Mouse (Mus musculus): ENCODE data around the gene Zfp941. TPM values are rescaled to one million over a fixed set of nuclear protein-coding genes. Genes with fewer than 3 reads are reported as not detected.
"Not testable (repeated sequence)": the region's sequence is repeated elsewhere in the genome, so short reads cannot be mapped to it uniquely, and the experiment has no call there.

Gene Zfp941
- total RNA-seq, 2 experiments from 2014 or later: 22.2 to 31.0 TPM

DNA sequence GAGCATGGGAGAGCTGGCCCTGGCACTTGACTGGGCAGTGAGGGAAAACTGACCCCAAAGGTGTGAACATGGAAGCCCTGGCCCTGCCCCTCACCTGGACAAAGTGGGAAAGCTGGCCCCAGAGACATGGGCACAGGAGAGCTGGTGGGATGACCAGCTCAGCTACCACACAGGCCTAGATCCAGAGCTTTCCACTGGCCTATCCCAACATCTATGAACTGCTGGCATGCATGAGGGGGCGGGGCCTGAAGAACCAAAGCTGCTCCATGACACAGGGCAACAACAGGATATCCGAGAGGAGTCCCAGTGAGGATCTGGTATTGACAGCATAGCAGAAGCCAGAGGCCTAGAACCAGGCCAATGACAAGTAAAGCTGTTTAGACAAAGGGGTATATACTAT, 23.8 kb downstream of the Zfp941 start:
- intact Hi-C loops (cut with DNase I): no loop called here
- no peak for DNase-seq (ENCODE audit: low spot score in 2 of 2)

DNA sequence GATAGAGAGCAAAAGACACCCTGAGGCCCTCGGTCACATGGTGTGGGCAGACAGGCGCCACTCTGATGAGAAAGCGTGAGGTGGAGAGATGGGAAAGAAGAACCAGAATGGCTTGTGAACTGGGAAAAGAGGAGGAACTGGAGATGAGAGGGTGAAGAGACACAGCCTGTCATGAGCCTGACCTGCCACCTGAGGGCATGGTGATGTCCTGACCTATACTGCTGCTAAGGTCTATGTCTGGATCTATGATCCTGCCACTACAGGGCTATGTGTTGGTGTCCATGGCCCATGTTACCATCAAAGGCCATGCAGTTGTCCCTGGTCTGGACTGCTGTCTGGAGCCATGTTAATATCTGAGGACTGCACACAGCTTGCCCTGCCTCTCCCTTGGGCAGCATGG, 24.4 kb downstream of the Zfp941 start:
- intact Hi-C loops (cut with DNase I): no loop called here
- no peak for DNase-seq (ENCODE audit: low spot score in 2 of 2)

DNA sequence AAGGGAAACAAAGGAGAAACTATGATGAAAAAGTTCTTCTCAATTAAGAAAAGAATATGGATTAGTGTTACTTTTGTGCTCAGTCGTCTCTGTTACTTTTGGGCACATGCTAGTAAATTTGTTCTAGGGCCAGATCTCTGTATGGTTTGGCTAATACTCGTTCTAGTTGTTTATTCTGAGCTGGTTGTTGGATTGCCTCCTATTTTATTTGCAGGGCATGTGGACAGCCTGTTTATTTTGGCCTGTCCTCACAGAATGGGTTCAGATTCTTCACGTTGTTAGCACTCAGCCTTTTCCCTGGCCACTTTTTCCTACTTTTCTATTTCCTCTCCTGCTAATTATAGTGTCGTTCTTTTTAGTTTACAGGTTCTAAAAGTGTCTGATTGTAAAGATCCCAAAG, 28.4 kb downstream of the Zfp941 start:
- intact Hi-C loops (cut with DNase I): no loop called here
- DNase-seq (ENCODE audit: low spot score in 2 of 2): no peak

DNA sequence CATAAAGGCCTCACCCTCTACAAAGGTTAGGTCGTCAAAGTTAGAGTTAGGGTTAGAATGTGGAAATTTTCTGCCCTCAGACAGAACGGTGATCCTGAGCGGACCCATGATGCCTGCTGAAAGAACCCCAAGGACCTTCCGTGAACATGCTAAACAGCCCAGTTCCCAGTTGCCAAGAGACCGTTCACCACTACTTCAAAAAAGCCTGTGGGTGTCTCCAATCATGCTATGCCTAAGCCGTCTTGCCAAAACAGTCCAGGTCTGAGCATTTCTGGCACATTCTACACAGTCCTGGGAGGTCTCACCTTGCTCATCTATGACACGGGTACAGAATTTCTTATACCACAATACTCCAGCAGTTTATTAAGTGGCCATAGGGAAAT, 33.9 kb downstream of the Zfp941 start:
- DNase-seq (ENCODE audit: low spot score in 2 of 2): no peak
- intact Hi-C loops (cut with DNase I): no loop called here

DNA sequence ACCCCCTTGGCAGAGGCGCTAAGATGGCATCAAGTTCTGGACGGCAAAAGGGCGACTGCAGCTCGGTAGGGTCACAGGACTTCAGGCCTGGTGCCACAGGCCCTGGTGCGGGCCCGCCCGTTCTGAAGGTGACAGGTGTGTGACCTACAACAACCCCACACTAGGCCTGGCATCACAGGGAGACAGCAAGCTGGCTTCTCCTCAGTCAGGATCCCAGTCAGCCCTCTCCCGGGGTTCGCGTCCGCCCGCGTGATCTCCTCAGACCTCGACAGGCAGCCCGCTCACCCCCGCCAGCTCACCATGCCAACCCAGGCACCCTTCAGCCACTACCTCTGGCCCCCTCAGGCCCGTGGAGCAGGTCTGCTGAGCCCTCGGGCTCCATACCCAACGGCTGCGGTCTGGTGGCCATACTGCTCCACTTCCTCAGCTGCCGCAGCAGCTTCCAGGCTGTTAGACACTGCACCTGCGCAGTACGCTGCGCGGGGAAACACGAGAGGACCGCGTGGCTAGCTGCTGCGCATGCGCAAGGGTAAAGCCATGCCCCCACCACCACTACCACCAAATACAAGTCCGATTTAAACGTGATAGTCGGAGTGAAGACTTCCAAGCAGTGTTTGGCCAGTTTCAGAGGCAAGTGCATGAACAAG, 34.4 kb downstream of the Zfp941 start, which contains the start of gene Syce1:
Gene Syce1 (minus strand): TSS at position 447 of the 647 bp plus-strand sequence.
- intact Hi-C loops (cut with DNase I): no loop called here

DNA sequence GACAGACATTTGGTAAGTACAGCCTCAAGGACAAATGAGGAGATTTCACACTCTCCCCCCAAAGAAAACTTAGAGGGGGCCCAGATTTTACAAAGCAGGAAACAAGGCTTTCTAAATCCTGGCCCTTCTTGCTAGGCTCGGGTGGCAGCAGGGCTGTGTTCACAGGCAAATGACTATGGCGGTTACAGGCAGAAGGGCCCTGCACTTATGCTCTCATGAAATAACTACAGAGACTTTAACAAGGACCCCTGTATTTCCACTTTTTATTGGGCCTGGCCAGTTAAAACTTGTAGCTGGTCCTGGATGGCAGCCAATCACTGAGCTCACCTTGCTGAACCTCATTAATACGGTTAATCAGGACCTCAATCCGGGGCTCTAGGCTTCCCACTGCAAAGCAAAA, 41.4 kb downstream of the Zfp941 start:
- DNase-seq (ENCODE audit: low spot score in 2 of 2): no peak
- intact Hi-C loops (cut with DNase I): no loop called here

More for the DNA sequence above, 34.4 kb downstream of the Zfp941 start, which contains the start of gene Syce1:
- no peak for DNase-seq (ENCODE audit: low spot score in 2 of 2)

DNA sequence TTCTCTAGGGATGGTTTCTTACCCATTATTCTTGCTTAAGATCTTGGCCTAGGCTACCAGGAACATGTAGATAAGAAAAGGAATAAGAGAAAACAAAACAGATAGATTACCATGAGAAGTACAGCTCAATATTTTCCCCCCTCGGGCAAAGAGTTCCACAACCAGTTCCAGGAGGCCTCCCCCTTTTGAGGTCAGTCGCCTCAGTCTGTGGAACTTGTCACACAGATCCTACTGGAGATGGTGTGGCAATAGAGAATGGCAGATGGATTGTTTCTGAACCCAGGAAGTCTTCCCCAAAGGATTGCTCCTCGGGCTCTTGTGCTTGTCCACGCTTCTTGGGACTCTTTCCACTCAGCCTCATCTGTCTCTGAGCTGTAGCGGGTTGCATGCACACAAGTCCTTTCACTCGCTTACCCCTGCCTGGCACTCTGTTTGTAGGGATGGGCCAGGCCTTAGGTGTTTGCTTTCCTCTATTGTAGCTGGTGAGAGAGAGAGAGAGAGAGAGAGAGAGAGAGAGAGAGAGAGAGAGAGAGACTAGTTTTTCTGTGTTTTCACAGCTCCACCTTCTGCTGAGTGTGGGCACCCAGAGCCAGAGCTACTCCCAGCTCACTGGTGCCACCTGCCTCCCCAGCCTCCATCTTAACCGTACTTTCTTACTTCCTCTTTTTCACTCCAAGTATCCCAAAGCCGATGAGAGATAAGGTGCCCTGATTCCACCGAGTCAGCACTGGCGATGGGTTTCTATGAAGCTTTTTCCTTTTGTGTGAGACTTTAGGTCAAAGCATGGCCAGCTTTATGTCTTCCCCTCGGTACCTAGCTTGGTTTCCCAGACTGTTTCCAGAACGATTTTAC, 55.9 kb downstream of the Zfp941 start:
- no peak for DNase-seq (ENCODE audit: low spot score in 2 of 2)
- intact Hi-C loops (cut with DNase I): no loop called here

DNA sequence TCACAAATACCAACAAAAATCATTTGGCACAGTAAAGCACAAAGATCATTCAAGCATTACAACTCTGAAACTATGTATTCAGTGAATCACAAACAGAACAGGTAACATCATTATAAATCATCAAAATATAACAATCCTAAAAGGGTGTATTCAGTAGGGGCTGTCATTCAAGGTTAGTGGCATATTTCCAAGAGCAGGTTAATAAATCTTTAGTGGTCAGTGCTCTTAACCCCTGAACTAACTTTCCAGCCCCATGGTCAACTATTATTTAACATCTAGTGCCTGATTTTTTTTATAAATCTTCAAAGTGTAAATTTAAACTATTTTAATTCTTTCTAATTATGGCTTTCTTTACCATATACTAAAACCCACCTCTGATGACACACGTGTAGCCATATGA, 56.6 kb downstream of the Zfp941 start:
- DNase-seq (ENCODE audit: low spot score in 2 of 2); intact Hi-C loops (cut with DNase I): not testable (repeated sequence)

DNA sequence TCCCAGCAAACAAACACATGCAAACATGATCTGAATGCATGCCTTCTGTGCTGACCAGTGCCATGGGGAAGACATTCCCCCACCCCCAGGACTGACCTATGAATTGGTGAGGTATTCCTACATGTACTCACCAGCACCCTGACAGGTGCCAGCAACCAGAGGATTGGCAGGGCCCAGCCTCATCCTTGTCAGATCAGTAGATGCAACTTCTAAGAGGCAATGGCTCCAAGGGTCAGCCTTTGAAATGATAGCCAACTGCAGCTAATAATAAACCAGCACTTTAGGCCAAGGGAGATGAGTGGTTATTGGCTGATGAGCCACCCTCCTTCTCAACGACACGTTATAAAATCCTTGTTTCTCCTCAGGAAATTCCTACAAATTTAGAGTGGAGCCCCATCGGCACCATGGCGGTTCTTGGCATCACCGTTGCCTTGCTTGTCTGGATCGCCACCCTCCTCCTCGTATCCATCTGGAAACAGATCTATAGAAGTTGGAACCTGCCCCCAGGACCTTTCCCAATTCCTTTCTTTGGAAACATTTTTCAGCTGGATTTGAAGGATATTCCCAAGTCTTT, 58.4 kb downstream of the Zfp941 start, which contains the start of gene Cyp2e1:
Gene Cyp2e1 (plus strand): TSS at position 293 of the 574 bp plus-strand sequence.
- DNase-seq (ENCODE audit: low spot score in 2 of 2): no peak
- intact Hi-C loops (cut with DNase I): no loop called here

DNA sequence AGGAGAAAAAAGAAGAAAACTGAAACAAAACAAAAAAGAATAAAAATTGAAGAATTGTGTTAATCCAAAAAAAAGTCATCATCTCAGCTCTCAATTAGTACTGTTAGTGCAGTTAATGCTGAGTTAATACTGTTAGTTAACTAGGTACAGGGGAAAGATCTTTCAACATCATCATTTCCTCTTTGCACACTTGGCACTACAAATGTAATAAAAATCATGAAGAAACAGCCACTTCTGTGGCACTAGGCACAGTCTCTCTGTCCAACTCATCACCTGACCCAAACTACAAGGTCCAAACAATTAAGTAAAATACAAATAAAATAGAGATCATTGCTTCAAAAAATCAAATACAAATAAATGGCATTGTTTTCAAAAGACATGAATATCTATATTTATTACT, 61.3 kb downstream of the Zfp941 start:
- intact Hi-C loops (cut with DNase I): no loop called here
- DNase-seq (ENCODE audit: low spot score in 2 of 2): no peak

Other genes with a start within 250 kb of the Zfp941 start
- under 1 TPM; 0.05 to 0.36 TPM for gene Olfr46, start 220.9 kb downstream of the Zfp941 start, total RNA-seq (2021)
- not detected for gene Olfr61, start 193.2 kb downstream of the Zfp941 start, total RNA-seq (2021)
- not detected for gene Olfr53, start 175.7 kb downstream of the Zfp941 start, total RNA-seq (2021)
- gene Olfr539, start 162.2 kb downstream of the Zfp941 start, total RNA-seq (2021): under 1 TPM in 1 of 2 experiments, not detected in 1; 0.07 TPM
- not detected for gene Olfr45, start 140.2 kb downstream of the Zfp941 start, total RNA-seq (2021)
- not detected for gene Olfr541, start 124.9 kb downstream of the Zfp941 start, total RNA-seq (2021)
- not detected for gene Cyp2e1, start 58.4 kb downstream of the Zfp941 start, total RNA-seq (2021)
- gene Syce1, start 34.3 kb downstream of the Zfp941 start, total RNA-seq (2021): under 1 TPM; 0.22 to 0.54 TPM
- 1 to 10 TPM; 2.1 to 8.4 TPM for gene Urah, start 12.8 kb upstream of the Zfp941 start, total RNA-seq (2021)
- not detected for gene Scgb1c1, start 23.4 kb upstream of the Zfp941 start, total RNA-seq (2021)
- not detected for gene Odf3, start 25.6 kb upstream of the Zfp941 start, total RNA-seq (2021)
- 1 to 10 TPM in 1 of 2 experiments, not detected in 1; 2.3 TPM for gene Gm45785, start 34.2 kb upstream of the Zfp941 start, total RNA-seq (2021)
- 10 to 100 TPM; 68.2 to 68.7 TPM for gene Ric8a, start 34.8 kb upstream of the Zfp941 start, total RNA-seq (2021)
- gene Bet1l, start 35.4 kb upstream of the Zfp941 start, total RNA-seq (2021): 10 to 100 TPM; 22.5 to 27.3 TPM
- 100 to 1,000 TPM; 106 to 113 TPM for gene Psmd13, start 59.8 kb upstream of the Zfp941 start, total RNA-seq (2021)
- 10 to 100 TPM; 73.1 to 78.5 TPM for gene Sirt3, start 60.1 kb upstream of the Zfp941 start, total RNA-seq (2021)
- gene Cox8b, start 78.3 kb upstream of the Zfp941 start, total RNA-seq (2021): not detected
- gene Nlrp6, start 98.7 kb upstream of the Zfp941 start, total RNA-seq (2021): under 1 TPM; 0.47 to 0.54 TPM
- gene Pgghg, start 119.2 kb upstream of the Zfp941 start, total RNA-seq (2021): 1 to 10 TPM; 3.3 to 5.8 TPM
- not detected for gene Ifitm5, start 128.1 kb upstream of the Zfp941 start, total RNA-seq (2021)
- not detected for gene Gm45717, start 133.8 kb upstream of the Zfp941 start, total RNA-seq (2021)
- gene Ifitm2, start 133.8 kb upstream of the Zfp941 start, total RNA-seq (2021): 10 to 100 TPM; 12.3 to 14.0 TPM
- gene Ifitm1, start 145.0 kb upstream of the Zfp941 start, total RNA-seq (2021): 1 to 10 TPM; 3.6 to 4.2 TPM
- gene Ifitm3, start 188.6 kb upstream of the Zfp941 start, total RNA-seq (2021): 10 to 100 TPM in 1 of 2 experiments, 1 to 10 TPM in 1; 9.6 to 14.3 TPM
- gene Ifitm6, start 195.7 kb upstream of the Zfp941 start, total RNA-seq (2021): not detected
- gene Gm17387, start 207.0 kb upstream of the Zfp941 start, total RNA-seq (2021): not detected
- 10 to 100 TPM; 84.4 to 86.3 TPM for gene B4galnt4, start 238.9 kb upstream of the Zfp941 start, total RNA-seq (2021)